Mouse (Mus musculus): ENCODE data around the gene Odf2. TPM values are rescaled to one million over a fixed set of nuclear protein-coding genes. Genes with fewer than 3 reads are reported as not detected.

The Odf2 gene
- polyA plus RNA-seq, 1 experiment, result 16.7 TPM

- no peak for DNase-seq (ENCODE audit: low read depth, low spot score)
- 37% methylated on average over 11 of the region's 11 CpGs for WGBS
Observed at GRCm38 (mm10) chr2:29922011-29922410, 33.0 kb downstream of the Odf2 start.

GRCm38 (mm10) chr2:29926542-29926941 is 37.5 kb downstream of the Odf2 start:
- WGBS, result 75% methylated on average over 5 of the region's 5 CpGs
- DNase-seq (ENCODE audit: low read depth, low spot score), result no peak

GRCm38 (mm10) chr2:29930506-29930905 is 41.5 kb downstream of the Odf2 start:
- 77% methylated on average over 10 of the region's 10 CpGs for WGBS
- no peak for DNase-seq (ENCODE audit: low read depth, low spot score)

- peak; percentile 11 for DNase-seq (ENCODE audit: low read depth, low spot score)
- WGBS, result 43% methylated on average over 6 of the region's 6 CpGs
Observed at GRCm38 (mm10) chr2:29931194-29931593, 42.2 kb downstream of the Odf2 start.

- 2% methylated on average over 44 of the region's 44 CpGs for WGBS
- peak; percentile 54 for DNase-seq (ENCODE audit: low read depth, low spot score)
Observed at GRCm38 (mm10) chr2:29934906-29935599, 46.0 kb downstream of the Odf2 start, which contains the start of gene Gle1. TSS of gene Gle1 (plus strand) at chr2:29935426.

GRCm38 (mm10) chr2:29940073-29940472 is 51.1 kb downstream of the Odf2 start:
- 92% methylated on average over 9 of the region's 9 CpGs for WGBS
- DNase-seq (ENCODE audit: low read depth, low spot score), result no peak

GRCm38 (mm10) chr2:29940826-29941225 is 51.8 kb downstream of the Odf2 start:
- WGBS, result 92% methylated on average over 7 of the region's 7 CpGs
- DNase-seq (ENCODE audit: low read depth, low spot score), result no peak

- no peak for DNase-seq (ENCODE audit: low read depth, low spot score)
- 71% methylated on average over 1 of the region's 1 CpGs for WGBS
Observed at GRCm38 (mm10) chr2:29944723-29945122, 55.7 kb downstream of the Odf2 start.

GRCm38 (mm10) chr2:29948896-29949295 is 59.9 kb downstream of the Odf2 start:
- WGBS, result 93% methylated on average over 5 of the region's 5 CpGs

GRCm38 (mm10) chr2:29961246-29961645 is 72.2 kb downstream of the Odf2 start:
- DNase-seq (ENCODE audit: low read depth, low spot score), result no peak
- WGBS, result 97% methylated on average over 7 of the region's 7 CpGs

More at GRCm38 (mm10) chr2:29948896-29949295, 59.9 kb downstream of the Odf2 start:
- DNase-seq (ENCODE audit: low read depth, low spot score), result no peak

GRCm38 (mm10) chr2:29964354-29965249 is 75.6 kb downstream of the Odf2 start:
- WGBS, result 8% methylated on average over 10 of the region's 10 CpGs
- peak; percentile 80 for DNase-seq (ENCODE audit: low read depth, low spot score)

GRCm38 (mm10) chr2:29965250-29965843 is 76.3 kb downstream of the Odf2 start, which contains the start of gene Sptan1:
TSS of gene Sptan1 (plus strand) at chr2:29965560.
- peak; percentile 74 for DNase-seq (ENCODE audit: low read depth, low spot score)
- under 1% methylated on average over 76 of the region's 82 CpGs for WGBS

- DNase-seq (ENCODE audit: low read depth, low spot score), result no peak
Observed at GRCm38 (mm10) chr2:29965906-29966305, 76.9 kb downstream of the Odf2 start.

GRCm38 (mm10) chr2:29966826-29967225 is 77.8 kb downstream of the Odf2 start:
- WGBS, result 42% methylated on average over 2 of the region's 2 CpGs
- DNase-seq (ENCODE audit: low read depth, low spot score), result no peak

More at GRCm38 (mm10) chr2:29965906-29966305, 76.9 kb downstream of the Odf2 start:
- under 1% methylated on average over 41 of the region's 41 CpGs for WGBS

- WGBS, result 49% methylated on average over 5 of the region's 5 CpGs
- DNase-seq (ENCODE audit: low read depth, low spot score), result no peak
Observed at GRCm38 (mm10) chr2:29967768-29968167, 78.7 kb downstream of the Odf2 start.

GRCm38 (mm10) chr2:29968638-29969037 is 79.6 kb downstream of the Odf2 start:
- WGBS, result 41% methylated on average over 5 of the region's 5 CpGs
- DNase-seq (ENCODE audit: low read depth, low spot score), result no peak

GRCm38 (mm10) chr2:29971838-29972635 is 83.0 kb downstream of the Odf2 start:
- 39% methylated on average over 9 of the region's 9 CpGs for WGBS
- no peak for DNase-seq (ENCODE audit: low read depth, low spot score)

GRCm38 (mm10) chr2:29973525-29973924 is 84.5 kb downstream of the Odf2 start:
- 20% methylated on average over 2 of the region's 2 CpGs for WGBS
- DNase-seq (ENCODE audit: low read depth, low spot score), result no peak

- DNase-seq (ENCODE audit: low read depth, low spot score), result no peak
Observed at GRCm38 (mm10) chr2:29977307-29977706, 88.3 kb downstream of the Odf2 start.
